Mouse (Mus musculus) limb, embryonic 14.5 days (tissue): ENCODE measurements at regions not wholly inside any gene's neighbourhood (a gene's known extent, or its start where the extent isn't known, plus 50 kb on each side); places are given as distances from the start of the nearest gene placed in this dataset.

Experiments
- ATAC-seq: fragments of 200-750 bp; cut with Nextera tagmentation; 2 replicates; pipeline ENCODE4 v1.8.0; 2017; ENCODE audit warnings: low read depth, moderate number of reproducible peaks, moderate TSS enrichment; ENCODE audit not compliant: low FRiP score
- DNase-seq: peaks from one replicate; pipeline ENCODE4 v3.0.0-alpha.2; 2015; ENCODE audit warnings: low spot score
- H3K27ac ChIP-seq: fragments of 300-500 bp; sonication (generic); replicated peaks from 2 replicates; pipeline ENCODE4 v1.5.1; 2014; ENCODE audit warnings: low read depth, mild to moderate bottlenecking, low read length, moderate library complexity, mixed read lengths
- H3K27me3 ChIP-seq: fragments of 300-500 bp; sonication (generic); 2 replicates; pipeline ENCODE4 v1.6.1; 2014; ENCODE audit warnings: low read length, mixed read lengths; ENCODE audit not compliant: control insufficient read depth, insufficient read depth
- H3K36me3 ChIP-seq: fragments of 300-500 bp; sonication (generic); 2 replicates; pipeline ENCODE4 v1.6.1; 2014; ENCODE audit warnings: mild to moderate bottlenecking, low read length, moderate library complexity, mixed read lengths; ENCODE audit not compliant: control insufficient read depth, insufficient read depth
- H3K4me1 ChIP-seq: fragments of 300-500 bp; sonication (generic); 2 replicates; pipeline ENCODE4 v1.6.1; 2014; ENCODE audit warnings: antibody characterized with exemption, low read length, mixed read lengths; ENCODE audit not compliant: control insufficient read depth, insufficient read depth
- H3K4me2 ChIP-seq: fragments of 300-500 bp; sonication (generic); replicated peaks from 2 replicates; pipeline ENCODE4 v1.6.1; 2014; ENCODE audit warnings: low read depth, mild to moderate bottlenecking, low read length, moderate library complexity; ENCODE audit not compliant: severe bottlenecking
- H3K4me3 ChIP-seq: fragments of 300-500 bp; sonication (generic); replicated peaks from 2 replicates; pipeline ENCODE4 v1.5.1; 2014; ENCODE audit warnings: low read length
- H3K9ac ChIP-seq: fragments of 300-500 bp; sonication (generic); 2 replicates; pipeline ENCODE4 v1.6.1; 2014; ENCODE audit warnings: mild to moderate bottlenecking, low read depth, low read length, moderate library complexity; ENCODE audit not compliant: severe bottlenecking
- H3K9me3 ChIP-seq: fragments of 300-500 bp; sonication (generic); 2 replicates; pipeline ENCODE4 v1.6.1; 2016; ENCODE audit warnings: low read length; ENCODE audit not compliant: control insufficient read depth
- POLR2A ChIP-seq: fragments of 200-500 bp; IDR thresholded peaks from 2 replicates; pipeline ENCODE4 v1.8.0; 2012; ENCODE audit warnings: inconsistent platforms, mild to moderate bottlenecking, moderate library complexity, borderline replicate concordance; ENCODE audit not compliant: insufficient read depth, insufficient read length; ENCODE audit errors: extremely low read depth
- WGBS: fragments of 180-500 bp; shearing (Covaris S2); extraction: QIAGEN DNeasy Blood & Tissue Kit; methylation state at CpG from one replicate; pipeline ENCODE4 v1.1.7; 2014; 5-methylcytosine and 5-hydroxymethylcytosine counted together

GRCm38 (mm10) chr9:43993221-43993976 is 49.8 kb upstream of the Thy1 start:
- H3K4me3 ChIP-seq = no peak overlapping the region
- H3K9me3 ChIP-seq = no peaks in the 10 kb centered on the region
- DNase-seq = no peak
- H3K4me2 ChIP-seq = no peak overlapping the region
- 7% methylated on average over 9 of the region's 9 CpGs for WGBS
- peaks cover 26% of the 10 kb centered on the region for H3K4me1 ChIP-seq
- H3K36me3 ChIP-seq = no peaks in the 10 kb centered on the region
- no peak overlapping the region for H3K9ac ChIP-seq
- TF ChIP-seq POLR2A = no peak
- no peaks in the 10 kb centered on the region for H3K27me3 ChIP-seq
- no peak overlapping the region for H3K27ac ChIP-seq
- ATAC-seq = peak; percentile 15; the same call in 1 of the 2 replicates
